Mouse (Mus musculus) embryonic facial prominence, embryonic 14.5 days (tissue): ENCODE measurements at regions not wholly inside any gene's neighbourhood (a gene's known extent, or its start where the extent isn't known, plus 50 kb on each side); places are given as distances from the start of the nearest gene placed in this dataset.
A peak's percentile ranks its signal among the peaks of the same experiment; 100 is the strongest.

Source experiments
- ATAC-seq: fragments of 200-750 bp; cut with Nextera tagmentation; 2 replicates; pipeline ENCODE4 v1.8.0; 2017; ENCODE audit warnings: low read depth, moderate number of reproducible peaks, moderate TSS enrichment
- DNase-seq: peaks from one replicate; pipeline ENCODE4 v3.0.0-alpha.2; 2015; ENCODE audit warnings: low spot score
- H3K27ac ChIP-seq: fragments of 300-500 bp; sonication (generic); replicated peaks from 2 replicates; pipeline ENCODE4 v1.5.1; 2014; ENCODE audit warnings: low read depth, mild to moderate bottlenecking, low read length, moderate library complexity
- H3K27me3 ChIP-seq: fragments of 300-500 bp; sonication (generic); replicated peaks from 2 replicates; pipeline ENCODE4 v1.6.1; 2014; ENCODE audit warnings: low read length; ENCODE audit not compliant: control insufficient read depth, insufficient read depth
- H3K36me3 ChIP-seq: fragments of 300-500 bp; sonication (generic); 2 replicates; pipeline ENCODE4 v1.6.1; 2014; ENCODE audit warnings: low read length, mixed read lengths; ENCODE audit not compliant: control insufficient read depth, insufficient read depth
- H3K4me1 ChIP-seq: fragments of 300-500 bp; sonication (generic); 2 replicates; pipeline ENCODE4 v1.6.1; 2014; ENCODE audit warnings: antibody characterized with exemption, low read length; ENCODE audit not compliant: control insufficient read depth, insufficient read depth
- H3K4me2 ChIP-seq: fragments of 300-500 bp; sonication (generic); 2 replicates; pipeline ENCODE4 v1.6.1; 2014; ENCODE audit warnings: low read depth, mild to moderate bottlenecking, low read length, moderate library complexity, mixed read lengths
- H3K4me3 ChIP-seq: fragments of 300-500 bp; sonication (generic); 2 replicates; pipeline ENCODE4 v1.5.1; 2014; ENCODE audit warnings: low read depth, mild to moderate bottlenecking, low read length
- H3K9ac ChIP-seq: fragments of 300-500 bp; sonication (generic); 2 replicates; pipeline ENCODE4 v1.6.1; 2014; ENCODE audit warnings: low read depth, mild to moderate bottlenecking, low read length, moderate library complexity, mixed read lengths
- H3K9me3 ChIP-seq: fragments of 300-500 bp; sonication (generic); 2 replicates; pipeline ENCODE4 v1.6.1; 2016; ENCODE audit warnings: low read length; ENCODE audit not compliant: control insufficient read depth
- WGBS: fragments of 180-500 bp; shearing (Covaris S2); extraction: QIAGEN DNeasy Blood & Tissue Kit; methylation state at CpG from one replicate; pipeline ENCODE4 v1.1.7; 2014; 5-methylcytosine and 5-hydroxymethylcytosine counted together
- microRNA counts: library from miRNA; unstranded; fragments of <30 nt; microRNA quantifications from one replicate; lab custom pipeline; 2017
- microRNA-seq: library from miRNA; unstranded; fragments of <30 nt; microRNA quantifications from one replicate; pipeline ENCODE4, GENCODE M21; 2016; ENCODE audit warnings: borderline number of aligned reads

DNA sequence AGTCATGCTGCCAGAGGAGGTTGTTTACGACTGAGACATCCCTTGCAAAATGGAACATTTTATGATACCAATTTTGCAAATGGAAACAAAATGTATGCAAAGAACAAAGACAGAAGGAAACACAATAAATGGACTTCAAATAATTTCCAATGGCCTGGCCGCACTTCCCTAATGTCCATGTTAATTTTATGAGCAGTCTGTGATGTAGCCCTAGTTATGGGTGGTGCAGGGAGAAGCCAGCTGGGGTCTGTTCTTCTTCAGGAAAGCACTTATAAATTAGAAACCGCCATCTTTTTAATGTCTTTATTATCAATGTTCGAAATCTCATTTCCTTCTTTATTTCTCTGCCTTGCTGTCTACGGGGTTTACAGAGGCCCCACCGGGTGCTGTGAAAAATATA is 51.0 kb upstream of the Jak1 start:
- no peak for ATAC-seq
- 86% methylated on average over 6 of the region's 6 CpGs for WGBS
- H3K9me3 ChIP-seq: no peaks in the 10 kb centered on the region
- H3K4me2 ChIP-seq: no peak overlapping the region
- no peaks in the 10 kb centered on the region for H3K27me3 ChIP-seq
- no peak overlapping the region for H3K9ac ChIP-seq
- DNase-seq: no peak
- H3K27ac ChIP-seq: no peak overlapping the region
- no peaks in the 10 kb centered on the region for H3K4me1 ChIP-seq
- H3K36me3 ChIP-seq: no peaks in the 10 kb centered on the region
- no peak overlapping the region for H3K4me3 ChIP-seq

MicroRNAs encoded in the stretch of these regions (microRNA counts, 519-probe panel; counts per million panel counts)
- microRNA mmu-miR-101a (lab: Ali Mortazavi, UCI): 983 counts per million, percentile 2 among the panel's probes with 10 or more counts

Small RNA genes lying in the stretch of these regions (microRNA-seq; reads per million reads assigned to microRNA genes)
- 120 reads per million, percentile 54 among the genes with 10 or more reads in this experiment for gene Mir101a
